ENCODE assay signal across 8 mouse cellular contexts in genomic region chr7:29288942-29289638, GRCm38 (mm10). TPM values are rescaled to one million over a fixed set of nuclear protein-coding genes. Genes with fewer than 3 reads are reported as not detected.
A peak's percentile ranks its signal among the peaks of the same experiment; 100 is the strongest.
DNase-seq lines count a peak whose midpoint lies in the region; ATAC-seq and TF ChIP-seq lines count a peak whose summit lies in the region.

Gene Ppp1r14a (plus strand): TSS chr7:29289308.

- H3K4me2 ChIP-seq in limb, embryonic 14.5 days (replicated peaks; ENCODE audit: low read depth, low read length, severe bottlenecking): peak within 1 kb of the TSS; percentile 90
- H3K4me2 ChIP-seq in midbrain, embryonic 15.5 days: peak within 1 kb of the TSS; percentile 91
- peak within 1 kb of the TSS; percentile 94 for H3K4me2 ChIP-seq in stomach, embryonic 15.5 days

- no peak for TF ChIP-seq POLR2A in limb, embryonic 14.5 days (IDR thresholded peaks at IDR 0.05; ENCODE audit: borderline replicate concordance, extremely low read depth, insufficient read depth, insufficient read length)

- H3K27me3 ChIP-seq in limb, embryonic 14.5 days (ENCODE audit: control insufficient read depth, insufficient read depth, low read length): no peaks in the 10 kb centered on the region
- peaks cover 3% of the 10 kb centered on the region; the same call in 1 of the 2 replicates for H3K27me3 ChIP-seq in midbrain, embryonic 15.5 days (replicated peaks)
- no peaks in the 10 kb centered on the region for H3K27me3 ChIP-seq in stomach, embryonic 15.5 days (replicated peaks)

- WGBS in limb, embryonic 14.5 days: under 1% methylated on average over 59 of the region's 59 CpGs
- WGBS in midbrain, embryonic 15.5 days: 2% methylated on average over 57 of the region's 59 CpGs
- under 1% methylated on average over 59 of the region's 59 CpGs for WGBS in stomach, embryonic 15.5 days

- ATAC-seq in cerebellum, adult (ENCODE audit: insufficient number of reproducible peaks, low FRiP score, low TSS enrichment): no peak
- ATAC-seq in limb, embryonic 14.5 days (ENCODE audit: low FRiP score, low read depth): peak; percentile 74; the same call in 1 of the 2 replicates
- ATAC-seq in midbrain, embryonic 15.5 days (replicated peaks): peak; percentile 19; the same call in 1 of the 2 replicates
- 0 out of 2 replicates have a peak, but pooled peaks have one; percentile 15 for ATAC-seq in stomach, embryonic 15.5 days (ENCODE audit: insufficient read depth, low FRiP score, low read depth)

- H3K36me3 ChIP-seq in limb, embryonic 14.5 days (ENCODE audit: control insufficient read depth, insufficient read depth, low read length): no peaks in the 10 kb centered on the region
- no peaks in the 10 kb centered on the region for H3K36me3 ChIP-seq in midbrain, embryonic 15.5 days (replicated peaks)
- no peaks in the 10 kb centered on the region for H3K36me3 ChIP-seq in stomach, embryonic 15.5 days

- H3K9ac ChIP-seq in limb, embryonic 14.5 days (ENCODE audit: low read depth, low read length, severe bottlenecking): peak within 1 kb of the TSS; percentile 57
- peak within 1 kb of the TSS; percentile 45 for H3K9ac ChIP-seq in midbrain, embryonic 15.5 days
- peak within 1 kb of the TSS; percentile 61 for H3K9ac ChIP-seq in stomach, embryonic 15.5 days

- H3K4me1 ChIP-seq in limb, embryonic 14.5 days (ENCODE audit: control insufficient read depth, insufficient read depth, low read length): peaks cover 33% of the 10 kb centered on the region
- peaks cover 24% of the 10 kb centered on the region for H3K4me1 ChIP-seq in midbrain, embryonic 15.5 days
- peaks cover 47% of the 10 kb centered on the region for H3K4me1 ChIP-seq in stomach, embryonic 15.5 days

- H3K9me3 ChIP-seq in limb, embryonic 14.5 days (ENCODE audit: control insufficient read depth, low read length): no peaks in the 10 kb centered on the region
- no peaks in the 10 kb centered on the region for H3K9me3 ChIP-seq in midbrain, embryonic 15.5 days
- H3K9me3 ChIP-seq in stomach, embryonic 15.5 days: no peaks in the 10 kb centered on the region

- peak within 1 kb of the TSS; percentile 58 for H3K4me3 ChIP-seq in limb, embryonic 14.5 days (replicated peaks; ENCODE audit: low read length)
- H3K4me3 ChIP-seq in midbrain, embryonic 15.5 days: peak within 1 kb of the TSS; percentile 47
- H3K4me3 ChIP-seq in stomach, embryonic 15.5 days (replicated peaks): peak within 1 kb of the TSS; percentile 64

- peak; percentile 69 for DNase-seq in cerebellum, adult 11 months
- DNase-seq in cerebellum, postnatal 36 days: peak; percentile 72 to 78
- peak; percentile 66 for DNase-seq in gastrocnemius, postnatal 25 days
- peak; percentile 77 for DNase-seq in induced T-regulatory cell, adult 2 months (ENCODE audit: low read depth)
- peak; percentile 74 for DNase-seq in limb, embryonic 14.5 days (ENCODE audit: low spot score)

- H3K27ac ChIP-seq in limb, embryonic 14.5 days (replicated peaks; ENCODE audit: low read depth, low read length): no peak within 1 kb of the TSS
- H3K27ac ChIP-seq in midbrain, embryonic 15.5 days: no peak within 1 kb of the TSS
- peak within 1 kb of the TSS; percentile 87 for H3K27ac ChIP-seq in stomach, embryonic 15.5 days

RNA-seq across cellular contexts. Expression of gene Ppp1r14a, which starts in this region (rescaled TPM):
- total RNA-seq in gastrocnemius, postnatal 25 days (2021): 1 to 10 TPM; 5.2 to 6.5 TPM
- 8.7 and 9.6 TPM in 2 replicates for polyA plus RNA-seq in limb, embryonic 14.5 days (2012; rRNA removed)
- polyA plus RNA-seq in limb, embryonic 14.5 days (2014; fragmentation: Nextera tagmentation; extraction: Ambion mirVana): 9.0 and 13.8 TPM in 2 replicates
- polyA plus RNA-seq in midbrain, embryonic 15.5 days (2015; fragmentation: Nextera tagmentation; extraction: Ambion mirVana): 3.3 and 4.3 TPM in 2 replicates
- 42.7 and 56.7 TPM in 2 replicates for polyA plus RNA-seq in stomach, embryonic 15.5 days (2015; fragmentation: Nextera tagmentation; extraction: Ambion mirVana)
